Mouse (Mus musculus) heart, adult 2 months (tissue): ENCODE measurements at regions not wholly inside any gene's neighbourhood (a gene's known extent, or its start where the extent isn't known, plus 50 kb on each side); places are given as distances from the start of the nearest gene placed in this dataset.

Experiments used
- CTCF ChIP-seq: fragments of 200-600 bp; IDR thresholded peaks from 2 replicates; pipeline ENCODE4 v1.8.1; 2022; ENCODE audit warnings: antibody characterized with exemption, mild to moderate bottlenecking, moderate library complexity
- EP300 ChIP-seq: fragments of 200-500 bp; IDR thresholded peaks from 2 replicates; pipeline ENCODE4 v1.6.1; 2011; ENCODE audit warnings: low read depth, low read length, control low read depth; ENCODE audit not compliant: insufficient read depth
- POLR2A ChIP-seq: fragments of 200-500 bp; IDR thresholded peaks from 2 replicates; pipeline ENCODE4 v1.6.1; 2011; ENCODE audit warnings: mild to moderate bottlenecking, low read depth, low read length, control low read depth; ENCODE audit not compliant: insufficient read depth

DNA sequence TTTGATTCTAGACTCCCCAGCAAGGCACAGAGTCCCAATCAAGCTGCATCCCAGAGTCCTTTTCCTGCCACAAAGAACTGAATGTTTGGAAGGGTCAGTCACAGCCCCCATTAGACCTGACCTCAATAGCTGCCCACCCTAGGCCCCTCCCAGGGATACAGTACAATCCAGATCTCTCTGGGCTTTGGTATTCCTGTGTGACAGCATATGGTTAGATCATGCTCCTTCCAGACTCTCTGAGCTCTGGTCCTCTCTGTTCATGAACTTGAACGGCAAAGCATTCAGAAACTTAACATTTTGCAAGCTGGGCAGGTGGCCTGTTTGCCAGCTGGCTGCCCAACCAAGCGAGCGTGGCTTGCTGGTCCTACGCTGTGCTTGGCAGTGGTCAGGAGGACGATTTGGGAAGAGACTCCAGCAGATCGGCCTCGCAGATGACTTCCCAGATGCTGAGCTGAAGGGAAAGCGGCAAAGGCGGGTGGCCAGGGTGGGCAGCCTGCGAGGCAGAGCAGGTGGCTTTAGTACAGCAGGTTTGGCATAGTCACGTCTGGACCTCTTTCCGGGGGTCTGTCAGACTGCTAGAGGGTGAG lies 58.0 kb upstream of the Aldh1b1 start:
- TF ChIP-seq CTCF = no peak
- TF ChIP-seq POLR2A = no peak
- no peak for TF ChIP-seq EP300
